Mouse (Mus musculus) cerebellum, adult 2 months (tissue): ENCODE measurements around the gene Slc25a43.

ENCODE experiments used
- CTCF ChIP-seq: fragments of 200-500 bp; IDR thresholded peaks from 2 replicates; pipeline ENCODE4 v1.5.1; 2011; ENCODE audit warnings: low read depth, mild to moderate bottlenecking, control low read depth, low read length, moderate library complexity, borderline replicate concordance; ENCODE audit not compliant: insufficient read depth
- POLR2A ChIP-seq: fragments of 200-500 bp; IDR thresholded peaks from 2 replicates; pipeline ENCODE4 v1.6.1; 2011; ENCODE audit warnings: low read length, control low read depth, borderline replicate concordance; ENCODE audit not compliant: insufficient read depth

DNA sequence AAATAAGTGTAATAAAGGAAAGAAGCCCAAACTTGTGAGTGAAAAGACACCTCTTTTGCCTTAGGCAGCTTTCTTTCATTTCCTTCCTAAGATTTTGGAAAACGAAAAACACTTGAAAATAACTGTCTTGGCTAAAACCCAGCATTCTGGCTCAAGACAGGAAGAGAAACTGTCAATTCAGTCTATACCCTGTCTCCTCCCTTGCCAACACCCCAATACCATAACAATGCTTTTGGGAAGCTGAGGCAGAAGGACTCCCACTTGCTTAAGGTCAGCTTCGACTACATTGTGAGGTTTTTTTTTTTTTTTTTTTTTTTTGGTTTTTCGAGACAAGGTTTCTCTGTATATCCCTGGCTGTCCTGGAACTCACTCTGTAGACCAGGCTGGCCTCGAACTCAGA, 72.0 kb downstream of the Slc25a43 start:
- TF ChIP-seq POLR2A (no peak), CTCF (no peak)
